Mouse (Mus musculus) fibroblast of lung, adult 2 months (primary cell): Measurements from ENCODE around the gene Caskin1.

Experiments used
- DNase-seq: peaks from one replicate; pipeline ENCODE4 v3.0.0-alpha.2; 2011; ENCODE audit warnings: low read depth

The Caskin1 gene

DNA sequence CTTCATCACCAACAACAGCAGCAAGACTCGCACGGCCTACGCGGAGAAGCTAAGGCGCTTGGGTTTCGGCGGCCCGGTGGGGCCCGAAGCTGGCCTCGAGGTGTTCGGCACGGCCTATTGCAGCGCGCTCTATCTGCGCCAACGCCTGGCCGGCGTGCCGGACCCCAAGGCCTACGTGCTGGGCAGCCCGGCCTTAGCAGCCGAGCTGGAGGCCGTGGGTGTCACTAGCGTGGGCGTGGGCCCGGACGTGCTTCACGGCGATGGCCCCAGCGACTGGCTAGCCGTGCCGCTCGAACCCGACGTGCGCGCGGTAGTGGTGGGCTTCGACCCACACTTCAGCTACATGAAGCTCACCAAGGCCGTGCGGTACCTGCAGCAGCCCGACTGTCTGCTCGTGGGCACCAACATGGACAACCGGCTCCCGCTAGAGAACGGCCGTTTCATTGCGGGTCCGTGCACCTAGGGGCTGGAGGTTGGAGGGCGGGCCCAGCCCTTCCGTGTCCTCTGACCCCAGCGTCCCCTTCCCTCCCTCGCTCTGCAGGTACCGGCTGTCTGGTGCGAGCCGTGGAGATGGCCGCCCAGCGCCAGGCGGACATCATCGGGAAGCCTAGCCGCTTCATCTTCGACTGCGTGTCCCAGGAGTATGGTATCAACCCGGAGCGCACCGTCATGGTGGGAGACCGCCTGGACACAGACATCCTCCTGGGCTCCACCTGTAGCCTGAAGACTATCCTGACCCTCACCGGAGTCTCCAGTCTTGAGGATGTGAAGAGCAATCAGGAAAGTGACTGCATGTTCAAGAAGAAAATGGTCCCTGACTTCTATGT lies 17.5 kb upstream of the Caskin1 start:
- no peak for DNase-seq

DNA sequence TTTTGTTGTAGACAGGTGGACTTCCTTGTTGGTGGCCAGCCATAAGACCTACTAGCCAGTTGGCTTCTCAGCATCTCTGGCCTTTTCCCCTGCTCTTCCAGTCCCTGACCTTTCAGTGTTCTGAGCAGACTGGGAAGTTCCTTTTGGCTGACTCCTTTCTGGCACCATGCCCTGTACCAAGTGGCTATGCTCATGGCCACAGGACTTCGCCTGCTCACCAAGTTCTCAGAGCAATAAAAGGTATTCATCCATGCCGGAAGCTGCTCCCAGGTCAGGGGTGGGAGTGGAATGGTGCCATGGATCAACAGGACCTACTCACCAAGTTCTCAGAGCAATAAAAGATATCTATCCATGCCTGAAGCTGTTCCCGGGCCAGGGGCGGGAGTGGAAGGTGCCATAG lies 15.9 kb upstream of the Caskin1 start:
- no peak for DNase-seq

DNA sequence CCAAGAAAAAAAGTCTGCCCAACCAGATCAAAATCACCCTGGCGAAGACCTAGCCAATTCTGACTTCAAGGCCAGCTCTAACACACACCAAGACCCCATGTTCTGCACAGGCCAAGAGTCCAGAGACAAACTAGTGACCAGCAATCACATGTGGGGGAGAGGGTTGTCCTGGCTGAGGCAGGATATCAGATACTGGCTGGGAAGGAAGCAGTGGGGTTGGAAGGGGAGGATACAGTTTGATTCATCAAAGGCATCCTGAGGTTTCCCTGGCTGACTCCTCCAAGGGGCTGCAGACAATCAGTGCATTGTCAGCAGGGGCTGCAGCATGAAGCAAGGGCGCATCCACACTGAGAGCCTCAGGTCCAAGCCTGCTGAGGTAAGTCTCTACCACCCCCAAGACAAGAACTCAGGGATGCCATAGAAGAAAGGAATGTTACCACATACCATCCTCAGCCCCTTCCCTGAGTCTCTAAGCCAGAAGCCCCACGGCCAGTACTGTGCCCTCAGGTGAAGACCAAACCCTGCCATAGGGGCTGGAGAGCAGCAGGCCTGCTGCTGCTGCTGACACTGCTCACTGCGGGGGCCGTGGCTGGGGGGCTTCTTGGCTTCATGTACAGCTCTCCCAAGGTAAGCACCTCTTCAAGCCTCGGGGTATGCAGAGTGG lies 14.7 kb upstream of the Caskin1 start, which contains the start of gene Bricd5:
Gene Bricd5 (plus strand): TSS at position 273 of the 664 bp plus-strand sequence.
- DNase-seq, result no peak

DNA sequence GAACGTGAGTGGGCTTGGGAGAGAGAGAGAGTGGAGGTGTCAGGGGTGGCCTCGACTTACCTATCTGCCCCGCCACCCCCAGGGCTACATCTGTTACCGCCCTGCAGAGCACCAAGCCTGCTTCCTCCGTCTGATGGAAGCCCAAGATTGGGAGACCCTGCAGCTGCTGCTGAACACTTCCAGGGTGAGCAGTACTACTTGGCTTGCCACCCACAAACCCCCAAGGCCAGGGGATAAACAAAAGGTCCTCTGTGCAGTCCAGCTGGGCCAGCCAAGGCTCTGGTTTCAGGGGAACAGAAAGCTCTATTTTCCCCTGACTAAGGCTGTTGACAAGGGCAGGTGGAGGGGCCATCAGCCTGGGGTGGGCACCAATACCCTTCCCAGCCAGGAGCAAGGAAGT lies 13.8 kb upstream of the Caskin1 start:
- no peak for DNase-seq

DNA sequence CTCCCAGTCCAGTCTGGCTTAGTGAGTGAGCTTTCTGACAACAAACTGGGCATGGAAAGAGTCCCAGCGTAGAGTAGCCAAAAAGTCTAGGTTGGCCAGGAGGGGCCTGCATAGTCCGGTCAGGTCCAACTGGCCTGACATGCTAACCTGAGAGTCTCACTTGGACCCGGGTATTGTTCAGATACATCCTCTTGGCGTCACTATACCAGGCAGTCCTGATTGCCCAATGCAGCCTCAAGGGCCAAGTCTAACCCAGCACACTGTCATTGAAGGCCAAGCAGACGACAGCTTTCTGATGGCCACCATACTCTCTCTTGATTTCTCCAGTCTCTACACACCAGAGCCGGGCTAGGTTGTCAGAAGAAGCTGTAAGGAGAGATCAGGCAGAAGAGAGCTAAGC lies 12.8 kb upstream of the Caskin1 start:
- no peak for DNase-seq

DNA sequence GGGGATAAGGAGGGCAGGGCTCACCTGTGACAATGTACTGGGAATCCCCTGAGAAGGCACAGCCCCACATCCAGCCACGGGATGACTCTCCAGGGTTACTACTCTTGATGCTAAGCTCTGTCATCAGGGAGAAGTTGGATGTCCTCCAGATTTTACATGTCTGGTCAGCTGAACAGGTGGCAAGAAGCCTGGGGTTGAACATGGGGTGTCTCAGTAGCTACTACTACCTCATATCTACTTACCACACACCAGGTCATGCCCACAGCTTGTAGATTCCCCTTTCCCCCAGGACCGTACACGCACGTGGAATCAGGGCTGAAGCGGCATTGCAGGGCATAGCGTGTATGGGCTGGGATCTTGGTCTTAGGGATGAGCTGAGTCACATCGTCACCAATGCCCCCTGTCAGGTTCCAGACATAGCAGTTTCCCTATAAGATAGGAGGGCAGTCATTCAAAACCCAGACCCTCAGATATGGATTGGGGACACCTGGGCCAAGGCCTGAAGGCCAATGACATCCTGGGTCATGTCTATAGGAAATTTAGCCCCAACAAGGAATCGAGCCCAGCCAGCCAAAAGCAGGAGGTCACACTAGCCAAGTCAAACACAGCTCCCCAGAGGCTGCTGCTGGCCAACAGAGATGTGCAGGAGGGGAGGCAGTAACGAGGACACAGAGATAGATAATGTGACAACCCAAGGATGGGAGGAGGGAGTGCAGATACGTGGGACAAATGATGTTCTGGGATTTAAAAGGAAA lies 12.2 kb upstream of the Caskin1 start:
- DNase-seq, result no peak

DNA sequence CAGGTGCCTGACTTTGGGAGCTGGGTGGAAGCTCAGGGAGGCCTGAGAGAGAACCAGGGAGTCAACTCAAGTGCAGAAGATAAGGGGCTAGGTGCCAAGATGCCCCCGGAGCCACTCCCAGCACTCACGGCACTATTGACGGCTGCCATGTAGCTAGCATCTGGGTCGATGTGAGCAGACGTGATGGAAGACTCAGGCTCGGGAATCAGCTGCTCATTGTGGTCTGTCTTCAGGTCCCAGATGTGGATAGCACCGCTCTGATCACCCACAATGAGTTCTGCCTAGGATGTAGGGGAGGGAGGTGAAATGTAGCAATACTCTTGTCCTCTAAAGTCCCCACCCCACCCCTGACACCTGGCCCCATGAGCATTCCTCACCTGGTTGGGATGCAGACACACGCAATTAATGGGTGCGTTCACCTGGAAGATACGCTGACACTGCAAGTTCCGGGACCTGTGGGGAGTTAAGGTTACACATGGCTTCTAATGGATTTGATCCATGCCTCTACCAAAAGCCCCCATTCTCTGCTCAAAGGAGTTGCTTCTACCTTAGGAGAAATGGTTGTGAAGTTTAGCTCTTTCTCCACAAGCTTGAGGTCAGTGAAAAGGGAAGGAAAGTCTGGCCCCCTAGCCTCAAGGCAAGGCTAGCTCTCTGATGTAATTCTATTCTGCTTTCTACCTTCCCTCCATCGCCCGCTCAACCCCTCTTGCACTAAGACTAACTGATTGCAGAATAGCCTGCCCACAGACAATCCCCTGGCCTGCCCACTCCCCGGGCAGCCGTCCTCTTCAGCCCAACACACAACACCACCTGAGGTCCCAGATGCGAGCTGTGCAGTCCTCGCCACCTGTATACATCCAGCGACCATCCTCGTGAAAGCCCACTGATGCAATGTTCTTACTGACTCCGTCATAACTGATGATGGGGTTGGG lies 11.1 kb upstream of the Caskin1 start:
- no peak for DNase-seq

DNA sequence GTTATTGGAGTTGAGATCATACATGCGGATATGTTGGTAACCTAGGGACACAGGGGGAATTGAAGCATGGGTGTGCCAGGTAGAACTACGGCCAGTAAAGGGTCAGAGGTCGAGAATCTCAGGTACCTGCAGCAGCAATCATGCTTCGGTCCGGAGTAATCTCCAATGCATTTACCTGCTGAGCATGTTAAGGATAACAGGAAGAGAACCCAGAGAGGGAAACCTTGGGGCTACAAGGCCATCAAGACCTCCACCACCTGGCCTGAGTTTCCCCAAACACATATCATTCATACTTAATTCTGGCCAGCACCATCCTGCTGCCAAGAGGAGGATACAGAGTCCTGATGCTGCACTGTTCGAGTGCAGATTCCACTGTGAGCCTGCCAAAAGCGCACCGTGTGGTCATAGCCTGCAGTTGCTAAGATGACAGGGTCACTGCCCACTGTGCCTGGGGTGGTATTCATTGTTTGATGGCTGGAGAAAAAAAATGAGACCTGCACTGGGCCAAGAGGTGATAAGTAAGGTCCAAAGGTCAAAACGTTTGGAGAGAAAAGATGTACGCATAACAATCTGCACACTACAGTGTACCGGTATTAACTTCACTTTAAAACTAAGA lies 10.3 kb upstream of the Caskin1 start:
- no peak for DNase-seq

DNA sequence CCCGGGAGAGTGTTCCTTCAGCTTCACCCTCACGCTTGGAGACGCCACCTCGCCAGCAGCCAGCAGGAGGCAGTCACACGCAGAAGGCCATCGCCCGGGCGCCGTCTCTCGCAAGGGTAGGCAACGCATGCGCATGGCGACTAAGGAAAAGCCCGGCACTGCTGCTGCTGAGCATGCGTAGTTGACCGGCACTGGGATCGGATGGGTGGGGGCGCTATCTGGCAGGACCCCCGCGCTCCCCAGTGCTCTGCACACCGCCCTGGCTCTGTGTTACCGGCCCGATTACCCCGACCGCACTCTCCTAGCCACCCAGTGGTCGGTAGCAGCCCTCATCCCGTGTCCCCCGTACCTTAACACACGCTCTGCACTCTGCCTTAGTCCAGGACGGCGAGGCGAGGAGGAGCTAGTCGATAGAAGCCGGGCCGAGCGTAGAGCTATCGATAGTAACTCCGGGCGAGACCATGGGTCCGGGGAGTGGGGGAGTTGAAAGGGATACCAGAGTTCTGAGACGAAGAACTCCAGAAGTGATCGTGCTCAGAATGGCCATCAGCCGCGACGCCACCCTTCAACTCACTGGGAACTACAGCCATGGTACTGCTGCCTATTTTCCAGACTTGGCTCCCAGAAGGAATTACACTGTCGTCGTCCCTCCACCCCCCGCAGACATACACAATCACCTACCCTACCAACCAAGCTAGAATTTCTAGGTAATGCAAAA lies 9.6 kb upstream of the Caskin1 start, which contains the start of gene Mlst8:
Gene Mlst8 (minus strand): TSS at position 416 of the 718 bp plus-strand sequence.
- DNase-seq, result peak; percentile 85

DNA sequence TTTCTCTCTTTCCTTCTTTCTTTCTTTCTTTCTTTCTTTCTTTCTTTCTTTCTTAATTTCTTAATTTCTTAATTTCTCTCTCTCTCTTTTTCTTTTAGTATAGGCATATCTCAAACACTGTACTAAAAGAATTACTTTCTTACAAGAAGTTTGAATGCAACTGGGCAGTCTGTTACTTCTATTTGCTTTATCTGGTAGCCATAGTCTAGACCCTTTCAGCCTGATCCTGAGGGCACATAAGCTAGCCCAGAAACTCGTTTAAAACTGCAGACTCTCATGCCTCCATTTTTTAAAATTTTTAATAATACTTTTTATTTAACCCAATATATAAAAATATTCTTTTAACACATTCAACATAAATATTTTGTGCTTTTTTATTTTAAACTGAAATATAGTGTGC lies 9.0 kb upstream of the Caskin1 start:
- DNase-seq, result no peak

DNA sequence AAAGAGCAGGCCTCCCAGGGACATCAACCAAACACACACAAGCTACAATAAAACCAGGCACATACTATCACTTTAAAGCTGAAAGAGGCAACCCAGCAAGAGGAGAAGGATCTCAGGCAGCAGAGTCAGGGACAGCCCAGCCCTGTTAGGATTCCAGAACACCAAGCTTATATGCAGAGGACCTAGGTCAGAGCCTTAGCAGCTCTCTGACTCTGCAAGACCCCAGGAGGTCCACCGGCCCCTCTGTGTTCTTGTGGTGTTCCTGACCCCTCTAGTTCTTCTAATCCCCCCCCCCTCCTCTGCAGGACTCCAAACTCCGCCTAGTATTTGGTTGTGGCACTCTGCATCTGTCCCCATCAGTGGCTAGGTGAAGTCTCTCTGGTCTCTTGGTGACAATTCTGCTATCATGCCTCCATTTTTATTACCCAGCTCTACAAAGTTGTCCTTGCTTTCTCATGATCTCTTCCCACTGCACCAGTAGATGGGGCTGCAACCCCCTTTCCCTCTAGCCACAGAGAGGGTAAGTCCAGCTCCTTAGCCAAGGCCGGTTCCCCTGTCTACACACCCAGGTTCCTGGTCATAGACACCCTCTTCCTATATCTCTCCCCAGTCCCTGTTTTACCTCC lies 8.1 kb upstream of the Caskin1 start:
- DNase-seq, result no peak

DNA sequence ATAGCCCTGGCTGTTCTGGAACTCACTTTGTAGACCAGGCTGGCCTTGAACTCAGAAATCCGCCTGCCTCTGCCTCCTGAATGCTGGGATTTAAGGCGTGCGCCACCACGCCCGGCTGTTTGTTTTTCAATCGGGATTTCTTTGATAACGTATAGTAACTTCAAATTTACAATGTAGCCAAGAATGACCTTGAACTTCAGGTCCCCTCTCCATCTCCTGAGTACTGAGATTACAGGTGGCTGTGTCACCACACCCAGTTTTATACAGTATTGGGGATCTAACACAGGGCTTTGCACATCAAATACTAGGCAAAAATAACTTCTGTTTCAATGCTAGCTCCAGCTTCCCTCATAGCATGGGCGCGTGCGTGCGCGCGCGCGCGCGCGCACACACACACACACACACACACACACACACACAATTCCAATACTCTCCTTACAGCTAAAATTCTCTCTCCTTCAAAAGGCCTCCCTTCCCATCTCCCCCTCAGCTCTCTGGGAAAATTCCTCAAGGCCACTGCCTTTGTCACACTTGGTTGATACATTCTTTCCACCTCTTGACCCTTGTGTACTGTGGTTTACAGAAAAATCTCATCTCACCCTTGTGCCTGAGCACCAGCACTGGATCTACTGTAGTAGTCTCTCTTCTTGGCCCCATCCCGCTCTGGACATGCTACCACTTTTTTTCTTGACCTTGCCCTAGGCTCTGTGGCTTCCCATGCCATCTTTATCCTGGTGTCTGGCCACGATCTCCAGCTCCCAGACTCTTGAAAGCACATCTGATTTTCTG lies 7.2 kb upstream of the Caskin1 start:
- DNase-seq, result no peak

DNA sequence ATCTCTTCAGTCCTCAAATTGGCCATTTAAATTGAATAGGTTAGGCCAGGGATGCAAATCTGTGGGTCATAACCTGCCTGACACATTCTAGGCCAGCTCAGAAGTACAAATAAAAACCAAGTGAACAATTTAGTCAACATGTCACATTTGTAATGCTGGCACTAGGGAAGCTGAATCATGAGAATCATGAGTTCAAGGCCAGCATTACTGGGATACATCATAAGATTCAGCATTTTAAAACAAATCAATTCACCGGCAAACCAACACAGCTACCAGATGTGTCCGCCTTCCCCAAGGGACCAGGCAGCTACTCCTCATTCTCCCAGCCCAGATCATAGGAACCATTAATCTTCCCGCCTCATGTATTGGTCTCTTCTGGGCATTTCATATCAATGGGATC lies 4.9 kb upstream of the Caskin1 start:
- no peak for DNase-seq

DNA sequence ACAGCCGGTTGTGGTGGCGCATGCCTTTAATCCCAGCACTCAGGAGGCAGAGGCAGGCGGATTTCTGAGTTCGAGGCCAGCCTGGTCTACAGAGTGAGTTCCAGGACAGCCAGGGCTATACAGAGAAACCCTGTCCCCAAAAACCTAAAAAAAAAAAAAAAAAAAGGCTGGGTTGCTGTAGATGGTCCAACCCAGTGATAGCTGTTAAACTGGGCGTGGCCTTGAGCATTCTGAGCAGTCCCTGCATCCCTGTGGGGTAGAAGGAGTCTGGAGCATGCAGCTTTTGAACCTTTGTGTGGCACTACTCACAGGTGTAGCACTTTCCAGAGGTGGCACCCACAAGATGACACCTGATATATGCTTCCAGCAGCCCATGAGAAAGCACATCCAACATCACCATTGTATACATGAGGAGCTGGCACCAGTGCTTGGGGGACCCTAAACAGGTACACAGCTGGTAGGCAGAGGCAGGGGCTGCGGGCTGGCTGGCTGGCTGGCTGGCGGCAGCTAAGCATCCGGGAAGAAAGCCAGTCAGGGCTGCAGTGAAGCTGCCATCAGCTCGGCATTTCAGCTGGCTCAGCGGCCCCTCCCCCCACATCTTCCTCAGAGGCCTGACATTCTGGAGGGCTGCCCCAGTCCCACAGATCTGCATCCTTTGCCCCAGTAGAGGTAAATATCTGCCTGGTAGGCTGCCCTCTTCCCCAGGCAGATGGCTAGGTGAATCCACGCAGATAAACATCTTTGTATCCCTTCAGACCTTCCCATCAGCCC lies 3.1 kb upstream of the Caskin1 start:
- no peak for DNase-seq

DNA sequence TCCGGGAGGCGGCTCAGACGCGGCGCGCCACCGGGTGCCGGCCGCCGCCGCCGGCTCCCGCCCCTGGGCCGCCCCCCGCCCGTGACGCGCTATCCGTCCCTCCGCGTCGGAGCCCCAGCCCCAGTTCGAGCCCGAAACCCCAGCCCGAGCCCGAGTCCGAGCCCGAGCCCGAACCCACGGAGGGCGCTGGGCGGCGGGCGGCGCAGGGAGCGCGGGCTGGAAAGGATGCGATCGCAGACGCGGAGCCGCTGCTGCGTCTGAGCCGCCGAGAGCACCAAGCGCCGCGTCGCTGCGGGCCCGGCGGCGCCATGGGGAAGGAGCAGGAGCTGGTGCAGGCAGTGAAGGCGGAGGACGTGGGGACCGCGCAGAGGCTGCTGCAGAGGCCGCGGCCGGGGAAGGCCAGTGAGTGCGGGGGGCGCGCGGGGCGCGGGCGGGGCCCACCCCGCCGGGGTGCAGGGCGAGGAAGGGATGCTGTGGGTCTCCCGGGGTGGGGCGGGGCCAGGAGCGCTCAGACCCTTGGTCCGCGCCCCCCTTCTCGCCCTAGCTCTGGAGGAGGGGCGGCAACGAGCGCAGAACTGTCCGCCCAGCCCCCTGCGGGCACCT lies 362 bp downstream of the Caskin1 start:
- DNase-seq, result no peak

DNA sequence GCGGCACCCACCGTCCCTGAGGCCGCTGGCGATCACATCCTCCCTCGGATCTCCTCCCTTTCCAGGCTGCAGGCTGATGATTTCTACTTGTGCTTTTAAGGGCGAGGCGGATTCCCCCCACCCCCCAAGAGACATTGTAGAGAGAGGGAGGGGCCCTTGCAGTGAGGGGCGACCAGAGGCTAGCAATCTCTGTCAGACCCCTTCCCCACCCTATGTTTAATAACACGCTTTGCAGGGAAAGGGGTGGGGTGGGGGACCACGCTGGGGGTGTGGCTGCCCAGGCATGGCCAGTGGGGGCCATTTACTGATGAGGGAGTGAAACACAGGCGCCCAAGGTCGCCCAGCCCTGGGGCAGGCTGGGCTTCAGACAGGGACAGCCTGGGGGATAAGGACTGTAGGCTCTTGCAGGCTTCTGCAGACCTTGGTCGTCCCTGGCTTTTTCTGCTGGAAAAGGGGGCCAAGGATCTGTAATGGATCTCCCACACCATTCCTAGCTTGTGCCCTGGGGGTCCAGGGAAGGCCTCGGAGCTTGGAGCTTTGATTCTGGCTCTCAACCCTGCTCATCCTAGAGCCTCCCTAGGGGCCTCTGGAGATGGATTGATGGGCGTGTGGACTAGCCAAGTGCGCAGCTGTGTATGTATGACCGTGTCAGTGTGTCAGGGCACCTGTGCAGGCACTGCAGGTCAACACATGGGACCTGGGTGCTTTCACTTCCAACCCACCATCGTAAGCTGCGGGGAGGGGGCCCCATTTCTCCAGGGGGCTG lies 1.0 kb downstream of the Caskin1 start:
- DNase-seq, result no peak

DNA sequence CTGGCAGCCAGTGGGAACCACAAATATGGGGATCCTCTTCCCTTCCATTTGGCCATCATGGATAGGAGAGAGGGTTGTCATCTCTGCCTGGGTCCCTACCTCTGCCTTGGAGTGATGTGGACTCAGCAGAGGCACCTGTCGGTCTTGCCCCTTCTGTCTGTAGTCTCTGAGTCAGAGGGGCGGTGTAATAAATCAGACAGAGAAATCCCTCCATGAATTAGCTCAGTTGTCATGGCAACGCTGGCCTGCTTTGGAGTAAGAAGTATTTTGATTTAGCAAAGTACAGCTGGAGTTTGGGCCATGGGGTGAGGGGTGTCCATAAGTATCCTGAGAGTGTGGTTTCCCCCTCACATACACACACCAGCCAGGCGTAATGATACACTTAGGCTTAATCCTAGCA lies 2.0 kb downstream of the Caskin1 start:
- no peak for DNase-seq
